Mouse (Mus musculus) bone marrow macrophage, adult 2 months (primary cell): Measurements from ENCODE around the gene Duox2.

Experiments used
- CTCF ChIP-seq: IDR thresholded peaks from 2 replicates; pipeline ENCODE4 v1.5.1; 2012; ENCODE audit warnings: low read depth, mild to moderate bottlenecking, low read length, moderate library complexity
- POLR2A ChIP-seq: IDR thresholded peaks from 2 replicates; pipeline ENCODE4 v1.6.1; 2012; ENCODE audit warnings: mild to moderate bottlenecking, low read depth, low read length, borderline replicate concordance

DNA sequence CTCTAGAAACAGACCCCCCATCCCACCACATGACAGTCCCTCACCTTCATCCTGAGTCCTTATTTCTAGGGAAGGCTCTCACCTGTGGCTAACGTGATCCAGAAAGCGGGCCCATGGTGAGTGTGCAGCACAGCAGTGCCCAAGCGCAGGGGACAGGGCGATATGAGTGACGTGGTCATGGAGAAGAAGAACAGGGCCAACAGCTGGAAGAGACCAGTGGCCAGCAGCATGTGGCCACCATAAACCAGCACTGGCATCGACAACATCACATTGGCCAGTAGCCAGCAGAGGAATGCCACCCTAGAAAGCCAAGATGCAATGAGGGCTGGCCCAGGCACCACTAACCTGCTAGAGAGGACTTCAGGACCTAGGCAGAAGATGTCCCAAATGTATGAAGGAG is 6.3 kb upstream of the Duox2 start:
- no peak for TF ChIP-seq CTCF
- TF ChIP-seq POLR2A, result no peak
